Mouse (Mus musculus): ENCODE data around the gene Gng12. TPM values are rescaled to one million over a fixed set of nuclear protein-coding genes. Genes with fewer than 3 reads are reported as not detected.
A peak's percentile ranks its signal among the peaks of the same experiment; 100 is the strongest.

The Gng12 gene
- 24.4 and 28.7 TPM in 2 replicates for total RNA-seq (2014; rRNA removed)
- 14.1 and 18.7 TPM in 2 replicates for polyA plus RNA-seq (2012; rRNA removed)

- H3K4me3 ChIP-seq (ENCODE audit: insufficient read depth, low read depth, low read length), result peak within 1 kb of the TSS; percentile 75
- peaks cover 4% of the 10 kb centered on the region for H3K4me1 ChIP-seq (ENCODE audit: control insufficient read depth, insufficient read depth, low read length)
- no peaks in the 10 kb centered on the region for H3K36me3 ChIP-seq (ENCODE audit: control insufficient read depth, insufficient read depth, low read length)
- peak within 1 kb of the TSS; percentile 97 for H3K9ac ChIP-seq (ENCODE audit: low read depth, low read length)
- peak; percentile 58 for DNase-seq (ENCODE audit: extremely low read depth, low read depth, low spot score)
- H3K27ac ChIP-seq (replicated peaks; ENCODE audit: insufficient read depth, low read depth, low read length), result peak within 1 kb of the TSS; percentile 89
- H3K27me3 ChIP-seq (ENCODE audit: control insufficient read depth, insufficient read depth, low read length), result no peaks in the 10 kb centered on the region
- H3K79me2 ChIP-seq (ENCODE audit: control insufficient read depth, insufficient read depth, low read length), result peaks cover 4% of the 10 kb centered on the region; the same call in 1 of the 2 replicates
- WGBS, result under 1% methylated on average over 95 of the region's 98 CpGs
- peak; percentile 80; the same call in 1 of the 2 replicates for TF ChIP-seq POLR2A (IDR thresholded peaks at IDR 0.05; ENCODE audit: extremely low read depth, insufficient read depth, low read length)
- no peak for TF ChIP-seq CTCF (IDR thresholded peaks at IDR 0.05; ENCODE audit: low read depth, low read length)
Measured at GRCm38 (mm10) chr6:66896119-66896920, at the start of gene Gng12. TSS of gene Gng12 (plus strand) at chr6:66896397.

GRCm38 (mm10) chr6:66848936-66849335 is 47.3 kb upstream of the Gng12 start:
- 41% methylated on average over 4 of the region's 4 CpGs for WGBS
- no peak overlapping the region for H3K27ac ChIP-seq (replicated peaks; ENCODE audit: insufficient read depth, low read depth, low read length)
- H3K4me3 ChIP-seq (ENCODE audit: insufficient read depth, low read depth, low read length), result no peak overlapping the region
- no peaks in the 10 kb centered on the region for H3K79me2 ChIP-seq (ENCODE audit: control insufficient read depth, insufficient read depth, low read length)
- no peaks in the 10 kb centered on the region; the same call in 1 of the 2 replicates for H3K4me1 ChIP-seq (ENCODE audit: control insufficient read depth, insufficient read depth, low read length)
- H3K9ac ChIP-seq (ENCODE audit: low read depth, low read length), result no peak overlapping the region
- no peaks in the 10 kb centered on the region for H3K27me3 ChIP-seq (ENCODE audit: control insufficient read depth, insufficient read depth, low read length)
- no peak for DNase-seq (ENCODE audit: extremely low read depth, low read depth, low spot score)
- no peak for TF ChIP-seq CTCF (IDR thresholded peaks at IDR 0.05; ENCODE audit: low read depth, low read length)
- TF ChIP-seq POLR2A (IDR thresholded peaks at IDR 0.05; ENCODE audit: extremely low read depth, insufficient read depth, low read length), result no peak
- no peaks in the 10 kb centered on the region for H3K36me3 ChIP-seq (ENCODE audit: control insufficient read depth, insufficient read depth, low read length)

- H3K9ac ChIP-seq (ENCODE audit: low read depth, low read length), result no peak overlapping the region
- TF ChIP-seq CTCF (IDR thresholded peaks at IDR 0.05; ENCODE audit: low read depth, low read length), result no peak
- no peak for TF ChIP-seq POLR2A (IDR thresholded peaks at IDR 0.05; ENCODE audit: extremely low read depth, insufficient read depth, low read length)
- H3K36me3 ChIP-seq (ENCODE audit: control insufficient read depth, insufficient read depth, low read length), result no peaks in the 10 kb centered on the region
- no peak overlapping the region for H3K27ac ChIP-seq (replicated peaks; ENCODE audit: insufficient read depth, low read depth, low read length)
- no peaks in the 10 kb centered on the region for H3K27me3 ChIP-seq (ENCODE audit: control insufficient read depth, insufficient read depth, low read length)
- no peaks in the 10 kb centered on the region for H3K4me1 ChIP-seq (ENCODE audit: control insufficient read depth, insufficient read depth, low read length)
- H3K4me3 ChIP-seq (ENCODE audit: insufficient read depth, low read depth, low read length), result no peak overlapping the region
- no peaks in the 10 kb centered on the region for H3K79me2 ChIP-seq (ENCODE audit: control insufficient read depth, insufficient read depth, low read length)
- DNase-seq (ENCODE audit: extremely low read depth, low read depth, low spot score), result no peak
Measured at GRCm38 (mm10) chr6:66856236-66856635, 40.0 kb upstream of the Gng12 start.

DNA sequence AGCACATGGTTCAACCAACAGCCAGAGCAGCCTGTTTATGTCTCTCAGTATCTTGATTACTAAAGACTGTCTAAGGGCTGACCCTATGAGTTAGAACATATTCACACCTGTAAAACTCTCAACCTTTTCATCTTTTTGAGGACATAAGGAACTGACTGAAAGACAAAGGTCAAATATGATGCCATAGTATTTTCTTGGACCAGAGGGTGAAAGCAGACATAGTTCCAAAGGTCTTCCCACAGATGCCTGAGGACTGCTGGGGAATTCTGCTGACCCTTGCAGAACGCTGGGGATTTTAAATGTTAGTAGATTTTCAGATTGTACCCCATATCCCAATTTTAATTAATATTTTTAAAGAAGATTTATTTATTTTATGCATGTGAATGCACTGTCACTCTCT is 37.8 kb upstream of the Gng12 start:
- no peak overlapping the region for H3K4me3 ChIP-seq (ENCODE audit: insufficient read depth, low read depth, low read length)
- WGBS, result 88% methylated on average over 1 of the region's 1 CpGs
- no peak overlapping the region for H3K9ac ChIP-seq (ENCODE audit: low read depth, low read length)
- TF ChIP-seq CTCF (IDR thresholded peaks at IDR 0.05; ENCODE audit: low read depth, low read length) (no peak), POLR2A (IDR thresholded peaks at IDR 0.05; ENCODE audit: extremely low read depth, insufficient read depth, low read length) (no peak)
- H3K27me3 ChIP-seq (ENCODE audit: control insufficient read depth, insufficient read depth, low read length), result no peaks in the 10 kb centered on the region
- no peak for DNase-seq (ENCODE audit: extremely low read depth, low read depth, low spot score)
- H3K36me3 ChIP-seq (ENCODE audit: control insufficient read depth, insufficient read depth, low read length), result no peaks in the 10 kb centered on the region
- H3K79me2 ChIP-seq (ENCODE audit: control insufficient read depth, insufficient read depth, low read length), result no peaks in the 10 kb centered on the region
- H3K27ac ChIP-seq (replicated peaks; ENCODE audit: insufficient read depth, low read depth, low read length), result no peak overlapping the region
- H3K4me1 ChIP-seq (ENCODE audit: control insufficient read depth, insufficient read depth, low read length), result no peaks in the 10 kb centered on the region

- no peak overlapping the region for H3K9ac ChIP-seq (ENCODE audit: low read depth, low read length)
- DNase-seq (ENCODE audit: extremely low read depth, low read depth, low spot score), result peak; percentile 62
- no peaks in the 10 kb centered on the region for H3K36me3 ChIP-seq (ENCODE audit: control insufficient read depth, insufficient read depth, low read length)
- no peaks in the 10 kb centered on the region for H3K27me3 ChIP-seq (ENCODE audit: control insufficient read depth, insufficient read depth, low read length)
- no peak overlapping the region for H3K27ac ChIP-seq (replicated peaks; ENCODE audit: insufficient read depth, low read depth, low read length)
- no peak for TF ChIP-seq POLR2A (IDR thresholded peaks at IDR 0.05; ENCODE audit: extremely low read depth, insufficient read depth, low read length)
- TF ChIP-seq CTCF (IDR thresholded peaks at IDR 0.05; ENCODE audit: low read depth, low read length), result no peak
- H3K4me1 ChIP-seq (ENCODE audit: control insufficient read depth, insufficient read depth, low read length), result no peaks in the 10 kb centered on the region
- no peak overlapping the region for H3K4me3 ChIP-seq (ENCODE audit: insufficient read depth, low read depth, low read length)
- H3K79me2 ChIP-seq (ENCODE audit: control insufficient read depth, insufficient read depth, low read length), result no peaks in the 10 kb centered on the region
Measured at GRCm38 (mm10) chr6:66859391-66859790, 36.8 kb upstream of the Gng12 start.

DNA sequence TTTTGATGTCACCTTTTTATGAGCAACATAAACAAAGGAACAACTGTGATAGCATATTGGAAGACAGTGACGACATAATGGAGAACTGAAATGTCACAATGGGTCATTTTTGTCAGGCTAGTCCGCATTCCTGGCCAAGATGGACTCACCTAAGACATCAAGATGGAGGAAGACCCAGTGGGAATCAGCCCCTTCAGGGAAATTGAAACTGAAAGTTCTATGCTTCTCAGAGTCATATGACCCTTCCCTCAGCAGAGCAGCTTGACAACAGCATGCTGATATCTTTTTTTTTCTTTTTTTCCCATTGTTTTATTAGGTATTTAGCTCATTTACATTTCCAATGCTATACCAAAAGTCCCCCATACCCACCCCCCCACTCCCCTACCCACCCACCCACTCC is 31.7 kb upstream of the Gng12 start:
- H3K36me3 ChIP-seq (ENCODE audit: control insufficient read depth, insufficient read depth, low read length), result no peaks in the 10 kb centered on the region
- H3K27ac ChIP-seq (replicated peaks; ENCODE audit: insufficient read depth, low read depth, low read length), result no peak overlapping the region
- no peaks in the 10 kb centered on the region for H3K4me1 ChIP-seq (ENCODE audit: control insufficient read depth, insufficient read depth, low read length)
- no peak overlapping the region for H3K4me3 ChIP-seq (ENCODE audit: insufficient read depth, low read depth, low read length)
- WGBS, result 85% methylated on average over 2 of the region's 2 CpGs
- no peak for DNase-seq (ENCODE audit: extremely low read depth, low read depth, low spot score)
- H3K9ac ChIP-seq (ENCODE audit: low read depth, low read length), result no peak overlapping the region
- H3K79me2 ChIP-seq (ENCODE audit: control insufficient read depth, insufficient read depth, low read length), result no peaks in the 10 kb centered on the region
- H3K27me3 ChIP-seq (ENCODE audit: control insufficient read depth, insufficient read depth, low read length), result no peaks in the 10 kb centered on the region
- TF ChIP-seq POLR2A (IDR thresholded peaks at IDR 0.05; ENCODE audit: extremely low read depth, insufficient read depth, low read length) (no peak), CTCF (IDR thresholded peaks at IDR 0.05; ENCODE audit: low read depth, low read length) (no peak)

All from liver, adult 2 months (tissue).